12 mouse cellular contexts compared by ENCODE assay signal in the genomic region with DNA sequence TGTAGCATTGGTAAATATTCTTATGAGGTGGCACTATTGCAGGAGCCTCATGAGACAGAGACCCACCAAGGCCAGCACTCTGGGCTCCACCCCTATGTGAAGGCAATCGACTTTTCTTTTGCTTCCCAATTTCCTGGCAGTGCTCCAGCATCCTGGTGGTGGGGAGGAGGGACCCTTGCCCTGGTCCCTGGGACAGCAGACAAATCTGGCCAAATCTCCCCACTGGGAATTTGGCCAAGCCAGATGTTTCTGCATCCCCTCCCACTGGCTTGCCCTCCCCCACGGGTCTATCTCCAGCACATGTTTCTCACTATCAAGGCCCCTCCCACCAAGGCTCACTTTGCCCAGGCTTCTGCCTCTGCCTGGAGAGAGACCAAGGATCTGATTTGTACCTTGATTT. TPM values are rescaled to one million over a fixed set of nuclear protein-coding genes. Genes with fewer than 3 reads are reported as not detected.
DNase-seq lines count a peak whose midpoint lies in the region; ATAC-seq and TF ChIP-seq lines count a peak whose summit lies in the region.
"Had no signal": no experiment of that assay in that cellular context is flagged by ENCODE, and none has a peak within 500 bp of the region (broad histone marks: within the 10 kb centered on the region; RNA-seq: fewer than 3 reads in every experiment).

No protein-coding gene starts in this region.

- H3K9me3 ChIP-seq in heart, embryonic 11.5 days (replicated peaks; ENCODE audit: control insufficient read depth, low read length): no peaks in the 10 kb centered on the region
- H3K9me3 ChIP-seq in lung, postnatal 0 days (ENCODE audit: low read length): no peaks in the 10 kb centered on the region
- H3K9me3 ChIP-seq in intestine, embryonic 15.5 days: no peaks in the 10 kb centered on the region
- H3K9me3 ChIP-seq in stomach, embryonic 15.5 days: no peaks in the 10 kb centered on the region
- H3K9me3 ChIP-seq: hindbrain, embryonic 15.5 days had no signal

- no peak overlapping the region for H3K27ac ChIP-seq in heart, embryonic 11.5 days (ENCODE audit: low read depth, low read length)
- no peak overlapping the region for H3K27ac ChIP-seq in lung, postnatal 0 days (ENCODE audit: low read length)
- no peak overlapping the region for H3K27ac ChIP-seq in intestine, embryonic 15.5 days
- H3K27ac ChIP-seq in stomach, embryonic 15.5 days: no peak overlapping the region
- H3K27ac ChIP-seq: gastrocnemius, adult 2 months; hindbrain, embryonic 15.5 days had no signal

- DNase-seq in heart, adult 9 months (ENCODE audit: low spot score in 2 of 2): peak; percentile 22 to 24
- peak; percentile 22 for DNase-seq in lung, postnatal 0 days (ENCODE audit: low spot score)
- no peak for DNase-seq in lung, adult 18-20 months
- DNase-seq in right cerebral cortex, postnatal 14 days: no peak
- DNase-seq in frontal cortex, postnatal 25 days (ENCODE audit: low spot score in 2 of 2): no peak
- DNase-seq: cerebellum, adult 11 months; gastrocnemius, adult 2 months; thymus, postnatal 4 days had no signal

- no peak for ATAC-seq in heart, embryonic 11.5 days (replicated peaks; ENCODE audit: insufficient number of reproducible peaks, low FRiP score, low TSS enrichment)
- no peak for ATAC-seq in lung, postnatal 0 days
- ATAC-seq in intestine, embryonic 15.5 days: peak; percentile 55
- ATAC-seq in stomach, embryonic 15.5 days (ENCODE audit: insufficient read depth, low FRiP score, low read depth): peak; percentile 31; the same call in 1 of the 2 replicates

- no peak for TF ChIP-seq EP300 in lung, postnatal 0 days (IDR thresholded peaks at IDR 0.05)

- no peak for TF ChIP-seq CTCF in lung, postnatal 0 days (IDR thresholded peaks at IDR 0.05)

- H3K4me2 ChIP-seq in heart, embryonic 11.5 days: no peak overlapping the region
- H3K4me2 ChIP-seq in lung, postnatal 0 days (replicated peaks; ENCODE audit: low read depth, low read length): no peak overlapping the region
- H3K4me2 ChIP-seq in intestine, embryonic 15.5 days (replicated peaks): no peak overlapping the region
- H3K4me2 ChIP-seq in stomach, embryonic 15.5 days: no peak overlapping the region
- H3K4me2 ChIP-seq: hindbrain, embryonic 15.5 days had no signal

- H3K4me3 ChIP-seq in heart, embryonic 11.5 days (ENCODE audit: low read depth, low read length): no peak overlapping the region
- H3K4me3 ChIP-seq in lung, postnatal 0 days (ENCODE audit: low read depth, low read length): no peak overlapping the region
- no peak overlapping the region for H3K4me3 ChIP-seq in intestine, embryonic 15.5 days (replicated peaks)
- H3K4me3 ChIP-seq in stomach, embryonic 15.5 days (replicated peaks): no peak overlapping the region
- H3K4me3 ChIP-seq: gastrocnemius, adult 2 months; hindbrain, embryonic 15.5 days had no signal

- H3K27me3 ChIP-seq in heart, embryonic 11.5 days (ENCODE audit: control insufficient read depth, insufficient read depth, low read length): no peaks in the 10 kb centered on the region
- no peaks in the 10 kb centered on the region for H3K27me3 ChIP-seq in lung, postnatal 0 days (replicated peaks; ENCODE audit: insufficient read depth, low read length)
- no peaks in the 10 kb centered on the region for H3K27me3 ChIP-seq in intestine, embryonic 15.5 days (replicated peaks)
- no peaks in the 10 kb centered on the region for H3K27me3 ChIP-seq in stomach, embryonic 15.5 days (replicated peaks)
- H3K27me3 ChIP-seq: hindbrain, embryonic 15.5 days had no signal

- no peaks in the 10 kb centered on the region for H3K36me3 ChIP-seq in heart, embryonic 11.5 days (ENCODE audit: control insufficient read depth, insufficient read depth, low read length)
- no peaks in the 10 kb centered on the region for H3K36me3 ChIP-seq in lung, postnatal 0 days (ENCODE audit: insufficient read depth, low read length)
- no peaks in the 10 kb centered on the region for H3K36me3 ChIP-seq in intestine, embryonic 15.5 days
- no peaks in the 10 kb centered on the region for H3K36me3 ChIP-seq in stomach, embryonic 15.5 days
- H3K36me3 ChIP-seq: hindbrain, embryonic 15.5 days had no signal

- no peak overlapping the region for H3K9ac ChIP-seq in heart, embryonic 11.5 days (ENCODE audit: low read depth, low read length)
- H3K9ac ChIP-seq in lung, postnatal 0 days (replicated peaks; ENCODE audit: low read depth): no peak overlapping the region
- no peak overlapping the region for H3K9ac ChIP-seq in intestine, embryonic 15.5 days
- H3K9ac ChIP-seq in stomach, embryonic 15.5 days: no peak overlapping the region
- H3K9ac ChIP-seq: hindbrain, embryonic 15.5 days had no signal

- no peaks in the 10 kb centered on the region for H3K4me1 ChIP-seq in heart, embryonic 11.5 days (ENCODE audit: control insufficient read depth, insufficient read depth, low read length)
- no peaks in the 10 kb centered on the region for H3K4me1 ChIP-seq in lung, postnatal 0 days (ENCODE audit: insufficient read depth, low read depth, low read length)
- no peaks in the 10 kb centered on the region for H3K4me1 ChIP-seq in intestine, embryonic 15.5 days (replicated peaks)
- H3K4me1 ChIP-seq in stomach, embryonic 15.5 days: no peaks in the 10 kb centered on the region
- H3K4me1 ChIP-seq: hindbrain, embryonic 15.5 days had no signal

- WGBS in heart, embryonic 11.5 days (ENCODE audit: insufficient replicate concordance): 18% methylated on average over 2 of the region's 2 CpGs
- WGBS in lung, postnatal 0 days: 17% methylated on average over 2 of the region's 2 CpGs
- 23% methylated on average over 2 of the region's 2 CpGs for WGBS in intestine, embryonic 15.5 days
- WGBS in stomach, embryonic 15.5 days: 13% methylated on average over 2 of the region's 2 CpGs

RNA-seq across cellular contexts. Expression of a gene that starts 10.9 kb away (rescaled TPM):
- 0.10 TPM in 1 of 2 replicates, not detected in the other for polyA plus RNA-seq in heart, embryonic 11.5 days (2014; fragmentation: Nextera tagmentation; extraction: Ambion mirVana)
- polyA plus RNA-seq in lung, postnatal 0 days (2015; fragmentation: Nextera tagmentation; extraction: Ambion mirVana): 0.29 and 0.30 TPM in 2 replicates
- 3.6 and 3.7 TPM in 2 replicates for polyA plus RNA-seq in intestine, embryonic 15.5 days (2015; fragmentation: Nextera tagmentation; extraction: Ambion mirVana)
- polyA plus RNA-seq in stomach, embryonic 15.5 days (2015; fragmentation: Nextera tagmentation; extraction: Ambion mirVana): 3.5 TPM in 2 replicates

Comparison
In these comparisons a context has a peak if more than half of its experiments do, and no peak if none do; other contexts are left out.
1. DNase-seq: peak in heart, adult 9 months (2 of 2) and lung, postnatal 0 days (single experiment); none in lung, adult 18-20 months (0 of 2), right cerebral cortex, postnatal 14 days (single experiment) and frontal cortex, postnatal 25 days (0 of 2).
2. ATAC-seq: peak in intestine, embryonic 15.5 days (single experiment) and stomach, embryonic 15.5 days (single experiment); none in heart, embryonic 11.5 days (single experiment) and lung, postnatal 0 days (single experiment).